Mouse (Mus musculus) liver, adult (tissue): Measurements from ENCODE around the gene Tenm1.

ENCODE experiments used
- GATA4 ChIP-seq: IDR thresholded peaks from 2 replicates; pipeline ENCODE4 v1.6.1; 2014; ENCODE audit warnings: mild to moderate bottlenecking, low read length; ENCODE audit not compliant: insufficient replicate concordance

Gene Tenm1

DNA sequence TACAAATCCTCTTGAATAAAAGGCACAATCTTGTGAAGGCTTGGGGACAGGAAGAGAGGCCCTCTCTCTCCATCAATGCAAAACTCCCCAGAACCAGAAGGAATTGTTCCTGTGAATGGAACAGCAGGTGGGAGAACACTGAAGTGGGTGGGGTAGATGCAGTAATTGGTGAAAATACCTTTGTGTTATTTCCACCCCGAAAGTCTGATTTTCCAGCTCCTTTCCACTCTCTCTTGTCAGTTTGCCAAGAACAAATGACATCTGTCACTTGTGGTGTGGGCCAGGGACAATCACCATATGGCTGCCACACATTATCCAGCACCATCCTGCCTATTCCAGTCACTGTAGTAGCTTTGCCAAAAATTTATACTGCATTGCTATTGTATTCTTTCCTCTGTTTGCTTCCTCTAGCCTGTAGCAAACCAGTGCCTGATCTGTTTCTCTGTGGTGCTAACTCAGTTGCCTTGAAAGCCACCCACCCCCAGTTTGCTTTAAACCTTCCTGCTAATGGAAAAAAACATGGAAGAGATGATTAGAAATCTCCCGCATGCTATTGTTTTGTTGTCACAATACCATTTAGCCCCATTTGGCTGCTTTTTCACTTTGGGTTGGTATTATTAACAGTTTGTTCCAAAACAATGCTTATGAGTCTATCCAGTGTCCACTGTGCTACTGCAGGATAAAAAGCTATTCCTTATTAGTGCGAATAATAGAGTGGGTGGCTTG lies 888.7 kb downstream of the Tenm1 start:
- no peak for TF ChIP-seq GATA4

DNA sequence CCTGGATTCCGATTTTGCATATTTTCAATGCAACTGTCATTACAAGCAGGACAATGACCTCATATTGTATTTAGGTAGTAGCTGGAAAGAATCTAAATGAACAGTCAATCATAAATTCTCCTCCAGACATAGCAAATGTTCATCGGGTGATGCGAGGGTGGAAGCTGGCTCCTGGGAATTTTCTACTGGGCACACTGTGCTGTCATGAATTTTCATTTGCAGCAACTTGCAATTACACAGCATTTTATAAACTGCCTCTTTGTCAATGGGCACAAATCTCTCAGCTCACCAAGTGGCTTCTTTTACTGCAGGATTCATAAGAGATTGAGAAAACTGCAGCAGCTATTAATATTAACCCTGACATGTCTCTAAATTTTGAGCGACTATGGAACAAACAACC lies 898.2 kb downstream of the Tenm1 start:
- TF ChIP-seq GATA4 = no peak

DNA sequence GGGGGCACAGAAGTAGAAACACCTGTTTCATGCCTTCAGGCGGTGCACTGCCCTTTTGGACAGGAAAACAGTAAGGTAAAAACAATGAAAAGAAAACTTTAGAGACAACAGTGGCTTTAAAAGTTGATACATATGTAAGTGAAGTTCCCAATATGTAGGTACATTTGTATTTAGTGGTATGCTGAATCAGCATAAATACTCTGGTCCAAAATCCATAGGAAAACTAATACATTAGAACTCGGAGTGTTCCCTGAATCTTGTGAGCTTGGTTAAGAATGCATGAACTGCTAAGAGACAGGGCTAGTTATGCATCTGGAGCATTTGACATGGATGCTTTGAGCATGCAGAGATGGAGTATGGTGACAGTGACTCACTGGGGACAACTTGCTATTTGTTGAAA lies 906.1 kb downstream of the Tenm1 start:
- TF ChIP-seq GATA4 = no peak

GRCm38 (mm10) chrX:42512567-42512966 lies 916.4 kb downstream of the Tenm1 start:
- no peak for TF ChIP-seq GATA4

DNA sequence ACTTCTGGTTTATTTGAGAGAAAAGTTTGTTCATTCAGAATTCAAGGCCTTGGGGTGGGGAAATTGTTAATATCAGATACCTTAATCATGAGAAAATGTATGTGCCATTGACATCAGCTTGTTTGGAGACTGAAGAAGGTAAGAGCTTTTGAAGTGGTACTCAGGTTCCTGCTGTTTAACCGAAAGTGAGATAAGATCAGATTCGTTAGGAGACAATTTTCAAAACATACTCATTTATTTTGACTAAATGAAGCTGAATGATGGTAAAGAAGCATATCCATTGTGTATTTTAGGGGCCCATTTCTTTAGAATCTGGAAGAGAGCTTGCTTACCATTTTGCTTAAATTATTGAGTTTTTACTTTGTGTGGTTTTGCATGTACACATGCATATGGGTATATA lies 917.8 kb downstream of the Tenm1 start:
- no peak for TF ChIP-seq GATA4

DNA sequence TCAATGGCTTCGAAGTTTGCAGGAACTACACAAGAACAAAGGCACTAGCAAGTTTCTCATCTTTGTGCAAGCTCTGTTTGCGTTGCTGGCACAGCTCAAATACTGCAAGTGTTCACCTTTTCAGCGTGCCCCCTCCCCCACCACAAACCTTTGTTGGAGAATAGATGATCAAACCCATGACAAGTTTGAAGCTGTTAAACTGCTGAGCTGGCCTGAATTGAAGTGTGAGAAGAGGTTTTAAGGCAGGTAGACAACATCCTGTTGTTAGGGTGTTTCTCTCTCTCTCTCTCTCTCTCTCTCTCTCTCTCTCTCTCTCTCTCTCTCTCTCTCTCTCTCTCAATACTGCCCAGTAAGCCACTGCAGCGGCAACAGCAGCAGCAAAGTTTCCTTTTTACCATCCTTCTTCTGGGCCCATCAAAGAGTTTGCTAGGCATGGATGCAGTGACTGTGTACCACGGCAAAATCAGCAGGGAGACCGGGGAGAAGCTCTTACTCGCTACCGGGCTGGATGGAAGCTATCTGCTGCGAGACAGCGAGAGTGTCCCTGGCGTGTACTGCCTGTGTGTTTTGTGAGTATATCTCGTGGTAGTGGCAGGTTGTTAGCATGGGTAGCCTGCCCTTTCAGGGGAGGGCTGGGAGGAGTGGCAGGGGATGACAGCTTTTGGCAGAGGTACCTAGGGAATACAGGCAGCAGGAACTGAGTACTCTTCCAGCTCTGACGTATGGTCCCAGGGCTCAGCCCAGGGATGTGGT lies 926.5 kb downstream of the Tenm1 start, which contains the start of gene Sh2d1a:
Gene Sh2d1a, plus strand, starts transcription at position 163 of the 753 bp plus-strand sequence.
- no peak for TF ChIP-seq GATA4

- no peak for TF ChIP-seq GATA4
These were observed 928.4 kb downstream of the Tenm1 start for GRCm38 (mm10) chrX:42500538-42500937.

DNA sequence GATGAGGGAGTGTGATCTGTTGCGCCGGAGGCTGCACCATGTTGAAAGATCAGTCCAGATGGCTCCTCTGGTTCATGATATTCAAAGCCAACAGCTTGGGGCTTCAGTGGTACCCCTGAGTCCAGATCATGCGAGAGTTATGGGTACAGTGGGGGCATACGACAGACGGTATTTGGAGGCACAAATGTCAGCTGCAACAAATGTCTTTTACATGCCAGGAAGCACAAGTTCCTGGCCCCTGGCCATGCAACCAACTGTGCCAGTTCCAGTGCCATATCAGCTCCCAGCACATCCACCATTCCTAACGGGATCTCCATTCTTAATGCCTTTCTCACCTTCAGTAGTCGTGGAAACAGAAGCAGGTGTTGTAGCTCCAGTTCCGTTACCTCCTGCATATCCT lies 938.6 kb downstream of the Tenm1 start:
- TF ChIP-seq GATA4 = no peak

GRCm38 (mm10) chrX:42489446-42489845 lies 939.5 kb downstream of the Tenm1 start, which contains the start of gene Tex13c2:
Gene Tex13c2 (plus strand): TSS chrX:42489691.
- TF ChIP-seq GATA4 = no peak
